Comparison of ENCODE assay signal across 8 mouse cellular contexts in genomic region chr1:128590011-128590410, GRCm38 (mm10). TPM values are rescaled to one million over a fixed set of nuclear protein-coding genes. Genes with fewer than 3 reads are reported as not detected.
DNase-seq lines count a peak whose midpoint lies in the region; ATAC-seq and TF ChIP-seq lines count a peak whose summit lies in the region.

No protein-coding gene starts in this region.

- H3K9me3 ChIP-seq in intestine, embryonic 15.5 days = no peaks in the 10 kb centered on the region
- H3K9me3 ChIP-seq in intestine, postnatal 0 days (ENCODE audit: control insufficient read depth) = no peaks in the 10 kb centered on the region
- no peaks in the 10 kb centered on the region for H3K9me3 ChIP-seq in forebrain, embryonic 14.5 days (replicated peaks; ENCODE audit: control insufficient read depth, low read length)
- no peaks in the 10 kb centered on the region for H3K9me3 ChIP-seq in midbrain, embryonic 11.5 days (ENCODE audit: control insufficient read depth, low read length)

- no peak overlapping the region for H3K27ac ChIP-seq in intestine, embryonic 15.5 days
- no peak overlapping the region for H3K27ac ChIP-seq in intestine, postnatal 0 days (ENCODE audit: low read depth, low read length)
- H3K27ac ChIP-seq in bone marrow, adult 2 months (ENCODE audit: control insufficient read depth, insufficient read depth, low read depth, low read length, poor library complexity) = no peak overlapping the region
- H3K27ac ChIP-seq in forebrain, embryonic 14.5 days (ENCODE audit: low read depth, low read length) = no peak overlapping the region
- H3K27ac ChIP-seq in midbrain, embryonic 11.5 days (ENCODE audit: low read depth, low read length) = peak overlapping the region; percentile 44

- no peaks in the 10 kb centered on the region for H3K36me3 ChIP-seq in intestine, embryonic 15.5 days
- H3K36me3 ChIP-seq in intestine, postnatal 0 days (ENCODE audit: control insufficient read depth, insufficient read depth) = no peaks in the 10 kb centered on the region
- H3K36me3 ChIP-seq in forebrain, embryonic 14.5 days (ENCODE audit: control insufficient read depth, insufficient read depth, low read length) = peaks cover 10% of the 10 kb centered on the region
- peaks cover 11% of the 10 kb centered on the region for H3K36me3 ChIP-seq in midbrain, embryonic 11.5 days (ENCODE audit: control insufficient read depth, insufficient read depth, low read length)

- no peak overlapping the region for H3K9ac ChIP-seq in intestine, embryonic 15.5 days
- no peak overlapping the region for H3K9ac ChIP-seq in intestine, postnatal 0 days (ENCODE audit: low read depth, low read length)
- H3K9ac ChIP-seq in forebrain, embryonic 14.5 days (ENCODE audit: low read length) = peak overlapping the region; percentile 2
- peak overlapping the region; percentile 98 for H3K9ac ChIP-seq in midbrain, embryonic 11.5 days (ENCODE audit: low read length)

- no peak for TF ChIP-seq CTCF in intestine, postnatal 0 days (IDR thresholded peaks at IDR 0.05; ENCODE audit: low read depth)
- no peak for TF ChIP-seq CTCF in bone marrow, adult 2 months (IDR thresholded peaks at IDR 0.05; ENCODE audit: control insufficient read depth, insufficient read depth, low read length)

- 9% methylated on average over 6 of the region's 6 CpGs for WGBS in intestine, embryonic 15.5 days
- 19% methylated on average over 6 of the region's 6 CpGs for WGBS in intestine, postnatal 0 days
- WGBS in bone marrow, adult 2 months = 8% methylated on average over 6 of the region's 6 CpGs
- WGBS in forebrain, embryonic 14.5 days = 2% methylated on average over 6 of the region's 6 CpGs
- WGBS in midbrain, embryonic 11.5 days = 1% methylated on average over 6 of the region's 6 CpGs

- no peak for ATAC-seq in intestine, embryonic 15.5 days
- no peak for ATAC-seq in intestine, postnatal 0 days
- ATAC-seq in forebrain, embryonic 14.5 days = no peak
- ATAC-seq in midbrain, embryonic 11.5 days (ENCODE audit: low FRiP score) = no peak

- TF ChIP-seq POLR2A in bone marrow, adult 2 months (IDR thresholded peaks at IDR 0.05; ENCODE audit: borderline replicate concordance, control insufficient read depth, low read depth, low read length) = no peak

- DNase-seq in forebrain, embryonic 14.5 days (ENCODE audit: low spot score) = peak; percentile 35
- no peak for DNase-seq in midbrain, embryonic 11.5 days (ENCODE audit: low spot score, missing footprints)
- no peak for DNase-seq in adrenal gland, adult 18-20 months (ENCODE audit: low spot score in 2 of 2)
- DNase-seq in layer of hippocampus, adult 9-11 months = no peak
- DNase-seq in spleen, postnatal 36 days (ENCODE audit: low spot score in 2 of 2) = no peak

- H3K27me3 ChIP-seq in intestine, embryonic 15.5 days (replicated peaks) = peaks cover 4% of the 10 kb centered on the region; the same call in 1 of the 2 replicates
- peaks cover 14% of the 10 kb centered on the region for H3K27me3 ChIP-seq in intestine, postnatal 0 days (replicated peaks; ENCODE audit: control insufficient read depth, insufficient read depth, low read length)
- H3K27me3 ChIP-seq in forebrain, embryonic 14.5 days (replicated peaks; ENCODE audit: control insufficient read depth, insufficient read depth, low read length) = no peaks in the 10 kb centered on the region
- H3K27me3 ChIP-seq in midbrain, embryonic 11.5 days (ENCODE audit: control insufficient read depth, insufficient read depth, low read length) = no peaks in the 10 kb centered on the region

- no peak overlapping the region for H3K4me3 ChIP-seq in intestine, embryonic 15.5 days (replicated peaks)
- H3K4me3 ChIP-seq in intestine, postnatal 0 days (ENCODE audit: low read depth, low read length) = no peak overlapping the region
- H3K4me3 ChIP-seq in bone marrow, adult 2 months (replicated peaks; ENCODE audit: control insufficient read depth, low read depth, low read length) = peak overlapping the region; percentile 68
- peak overlapping the region; percentile 65 for H3K4me3 ChIP-seq in forebrain, embryonic 14.5 days (ENCODE audit: low read depth, low read length)
- peak overlapping the region; percentile 90 for H3K4me3 ChIP-seq in midbrain, embryonic 11.5 days (ENCODE audit: low read depth, low read length)

- H3K4me1 ChIP-seq in intestine, embryonic 15.5 days (replicated peaks) = peaks cover 12% of the 10 kb centered on the region
- H3K4me1 ChIP-seq in intestine, postnatal 0 days (replicated peaks; ENCODE audit: control insufficient read depth, insufficient read depth, low read length) = peaks cover 8% of the 10 kb centered on the region; the same call in 1 of the 2 replicates
- peaks cover 7% of the 10 kb centered on the region; the same call in 1 of the 2 replicates for H3K4me1 ChIP-seq in bone marrow, adult 2 months (ENCODE audit: control insufficient read depth, insufficient read depth, low read length)
- peaks cover 36% of the 10 kb centered on the region for H3K4me1 ChIP-seq in forebrain, embryonic 14.5 days (ENCODE audit: control insufficient read depth, insufficient read depth, low read length)
- H3K4me1 ChIP-seq in midbrain, embryonic 11.5 days (ENCODE audit: control insufficient read depth, insufficient read depth, low read length) = peaks cover 68% of the 10 kb centered on the region

- peak overlapping the region; percentile 92 for H3K4me2 ChIP-seq in intestine, embryonic 15.5 days (replicated peaks)
- H3K4me2 ChIP-seq in intestine, postnatal 0 days (replicated peaks; ENCODE audit: low read depth) = no peak overlapping the region
- peak overlapping the region; percentile 90 for H3K4me2 ChIP-seq in forebrain, embryonic 14.5 days (ENCODE audit: low read length)
- H3K4me2 ChIP-seq in midbrain, embryonic 11.5 days = peak overlapping the region; percentile 73

RNA-seq across cellular contexts. Expression of gene Cxcr4, which starts 2.1 kb away (rescaled TPM):
- 2.8 and 3.1 TPM in 2 replicates for polyA plus RNA-seq in intestine, embryonic 15.5 days (2015; fragmentation: Nextera tagmentation; extraction: Ambion mirVana)
- polyA plus RNA-seq in intestine, postnatal 0 days (2015; fragmentation: Nextera tagmentation; extraction: Ambion mirVana) = 1.3 TPM in 2 replicates
- 91.8 and 162 TPM in 2 replicates for polyA plus RNA-seq in bone marrow, adult 2 months (2011; ENCODE audit: insufficient read depth, insufficient read length, low replicate concordance, missing spikeins)
- 13.5 and 13.8 TPM in 2 replicates for polyA plus RNA-seq in forebrain, embryonic 14.5 days (2014; fragmentation: Nextera tagmentation; extraction: Ambion mirVana)
- polyA plus RNA-seq in midbrain, embryonic 11.5 days (2014; fragmentation: Nextera tagmentation; extraction: Ambion mirVana) = 22.6 and 25.6 TPM in 2 replicates
- total RNA-seq in adrenal gland, adult 18-20 months (2021) = 10 to 100 TPM; 13.9 to 28.3 TPM

Comparison
In these comparisons a context has a peak if more than half of its experiments do, and no peak if none do; other contexts are left out.
1. H3K4me3 ChIP-seq: peak in bone marrow, adult 2 months (single experiment), forebrain, embryonic 14.5 days (single experiment) and midbrain, embryonic 11.5 days (single experiment); none in intestine, embryonic 15.5 days (single experiment) and intestine, postnatal 0 days (single experiment).
2. H3K9ac ChIP-seq: peak in forebrain, embryonic 14.5 days (single experiment) and midbrain, embryonic 11.5 days (single experiment); none in intestine, embryonic 15.5 days (single experiment) and intestine, postnatal 0 days (single experiment).